Mouse (Mus musculus) stomach, embryonic 16.5 days (tissue): ENCODE measurements around the gene 2610507B11Rik. TPM values are rescaled to one million over a fixed set of nuclear protein-coding genes. Genes with fewer than 3 reads are reported as not detected.

Source experiments
- ATAC-seq: fragments of 200-750 bp; cut with Nextera tagmentation; 2 replicates; pipeline ENCODE4 v1.8.0; 2017; ENCODE audit warnings: moderate number of reproducible peaks, moderate TSS enrichment; ENCODE audit not compliant: insufficient read depth, low FRiP score
- H3K27ac ChIP-seq: fragments of 300-500 bp; sonication (generic); 2 replicates; pipeline ENCODE4 v1.5.1; 2014; ENCODE audit warnings: low read length
- H3K27me3 ChIP-seq: fragments of 300-500 bp; sonication (generic); 2 replicates; pipeline ENCODE4 v1.6.1; 2014; ENCODE audit warnings: low read length, control low read depth, mixed read lengths; ENCODE audit not compliant: control insufficient read depth, insufficient read depth
- H3K36me3 ChIP-seq: fragments of 300-500 bp; sonication (generic); 2 replicates; pipeline ENCODE4 v1.6.1; 2014; ENCODE audit warnings: low read length; ENCODE audit not compliant: control insufficient read depth, insufficient read depth
- H3K4me1 ChIP-seq: fragments of 300-500 bp; sonication (generic); 2 replicates; pipeline ENCODE4 v1.6.1; 2014; ENCODE audit warnings: low read length, control low read depth, mixed read lengths; ENCODE audit not compliant: control insufficient read depth, insufficient read depth
- H3K4me2 ChIP-seq: fragments of 300-500 bp; sonication (generic); 2 replicates; pipeline ENCODE4 v1.6.1; 2014; ENCODE audit warnings: low read depth, low read length, mixed read lengths
- H3K4me3 ChIP-seq: fragments of 300-500 bp; sonication (generic); replicated peaks from 2 replicates; pipeline ENCODE4 v1.5.1; 2014; ENCODE audit warnings: mild to moderate bottlenecking, low read length
- H3K9ac ChIP-seq: fragments of 300-500 bp; sonication (generic); 2 replicates; pipeline ENCODE4 v1.6.1; 2014; ENCODE audit warnings: low read length
- H3K9me3 ChIP-seq: fragments of 300-500 bp; sonication (generic); replicated peaks from 2 replicates; pipeline ENCODE4 v1.6.1; 2016; ENCODE audit warnings: low read length, control low read depth; ENCODE audit not compliant: control insufficient read depth
- WGBS: fragments of 180-500 bp; shearing (Covaris S2); extraction: QIAGEN DNeasy Blood & Tissue Kit; methylation state at CpG from one replicate; pipeline ENCODE4 v1.1.7; 2014; 5-methylcytosine and 5-hydroxymethylcytosine counted together
- polyA plus RNA-seq: library from polyadenylated mRNA; unstranded; fragments of >200 nt; fragmentation: Nextera tagmentation; extraction: Ambion mirVana; gene quantifications from 2 replicates; pipeline ENCODE4 v1.2.1, GENCODE M21; 2015

Gene 2610507B11Rik
- polyA plus RNA-seq, 1 experiment from 2014 or later: 80.3 TPM

GRCm38 (mm10) chr11:78310861-78311511 is 49.4 kb downstream of the 2610507B11Rik start:
- H3K4me2 ChIP-seq: no peak overlapping the region
- 91% methylated on average over 8 of the region's 8 CpGs for WGBS
- no peak for ATAC-seq
- H3K27me3 ChIP-seq: no peaks in the 10 kb centered on the region
- no peak overlapping the region for H3K27ac ChIP-seq
- H3K4me1 ChIP-seq: no peaks in the 10 kb centered on the region
- no peak overlapping the region for H3K9ac ChIP-seq
- H3K9me3 ChIP-seq: no peaks in the 10 kb centered on the region
- peaks cover 4% of the 10 kb centered on the region; the same call in 1 of the 2 replicates for H3K36me3 ChIP-seq
- H3K4me3 ChIP-seq: no peak overlapping the region

GRCm38 (mm10) chr11:78313662-78314061 is 52.1 kb downstream of the 2610507B11Rik start:
- no peak for ATAC-seq
- WGBS: 92% methylated on average over 2 of the region's 2 CpGs
- Histone ChIP-seq H3K4me2 (no peak overlapping the region), H3K27ac (no peak overlapping the region), H3K4me3 (no peak overlapping the region), H3K36me3 (peaks cover 14% of the 10 kb centered on the region), H3K27me3 (no peaks in the 10 kb centered on the region), H3K4me1 (no peaks in the 10 kb centered on the region), H3K9ac (no peak overlapping the region), H3K9me3 (no peaks in the 10 kb centered on the region)

- Histone ChIP-seq H3K4me1 (peaks cover 13% of the 10 kb centered on the region; the same call in 1 of the 2 replicates), H3K4me3 (no peak overlapping the region), H3K4me2 (no peak overlapping the region), H3K9me3 (no peaks in the 10 kb centered on the region), H3K9ac (no peak overlapping the region), H3K27ac (no peak overlapping the region), H3K36me3 (peaks cover 24% of the 10 kb centered on the region; the same call in 1 of the 2 replicates), H3K27me3 (no peaks in the 10 kb centered on the region)
- whole genome bisulfite sequencing: 93% methylated on average over 2 of the region's 2 CpGs
- ATAC-seq: no peak
Measured at GRCm38 (mm10) chr11:78318411-78318810, 56.9 kb downstream of the 2610507B11Rik start.

GRCm38 (mm10) chr11:78322076-78322831 is 60.7 kb downstream of the 2610507B11Rik start:
- Histone ChIP-seq H3K9me3 (no peaks in the 10 kb centered on the region), H3K9ac (no peak overlapping the region), H3K4me1 (peaks cover 13% of the 10 kb centered on the region; the same call in 1 of the 2 replicates), H3K27me3 (no peaks in the 10 kb centered on the region), H3K4me3 (no peak overlapping the region), H3K27ac (peak overlapping the region; percentile 74), H3K36me3 (peaks cover 15% of the 10 kb centered on the region; the same call in 1 of the 2 replicates), H3K4me2 (peak overlapping the region; percentile 43; the same call in 1 of the 2 replicates)
- no peak for ATAC-seq
- 38% methylated on average over 2 of the region's 2 CpGs for WGBS

GRCm38 (mm10) chr11:78322860-78323259 is 61.3 kb downstream of the 2610507B11Rik start, which contains the start of gene Aldoc:
Aldoc (plus strand) TSS chr11:78322968.
- WGBS: 6% methylated on average over 15 of the region's 15 CpGs
- peak; percentile 97 for ATAC-seq
- Histone ChIP-seq H3K4me3 (peak within 1 kb of the TSS; percentile 26), H3K4me2 (peak within 1 kb of the TSS; percentile 43), H3K27ac (peak within 1 kb of the TSS; percentile 74), H3K9me3 (no peaks in the 10 kb centered on the region), H3K9ac (peak within 1 kb of the TSS; percentile 40; the same call in 1 of the 2 replicates), H3K4me1 (peaks cover 13% of the 10 kb centered on the region; the same call in 1 of the 2 replicates), H3K27me3 (no peaks in the 10 kb centered on the region), H3K36me3 (peaks cover 15% of the 10 kb centered on the region; the same call in 1 of the 2 replicates)

GRCm38 (mm10) chr11:78324000-78324785 is 62.6 kb downstream of the 2610507B11Rik start:
- Histone ChIP-seq H3K4me2 (no peak overlapping the region), H3K36me3 (peaks cover 9% of the 10 kb centered on the region; the same call in 1 of the 2 replicates), H3K9me3 (no peaks in the 10 kb centered on the region), H3K9ac (no peak overlapping the region), H3K27me3 (no peaks in the 10 kb centered on the region), H3K27ac (no peak overlapping the region), H3K4me1 (peaks cover 18% of the 10 kb centered on the region), H3K4me3 (no peak overlapping the region)
- ATAC-seq: no peak
- 79% methylated on average over 15 of the region's 15 CpGs for WGBS

- Histone ChIP-seq H3K9ac (no peak overlapping the region), H3K4me3 (no peak overlapping the region), H3K27ac (no peak overlapping the region), H3K27me3 (no peaks in the 10 kb centered on the region), H3K4me1 (peaks cover 19% of the 10 kb centered on the region), H3K36me3 (0 out of 2 replicates have a peak, but pooled peaks cover 5% of the 10 kb centered on the region), H3K4me2 (no peak overlapping the region), H3K9me3 (no peaks in the 10 kb centered on the region)
- ATAC-seq: no peak
- 89% methylated on average over 12 of the region's 12 CpGs for WGBS
Measured at GRCm38 (mm10) chr11:78324965-78325364, 63.4 kb downstream of the 2610507B11Rik start.

GRCm38 (mm10) chr11:78327215-78327614 is 65.7 kb downstream of the 2610507B11Rik start:
- Histone ChIP-seq H3K4me2 (no peak overlapping the region), H3K9me3 (no peaks in the 10 kb centered on the region), H3K4me1 (peaks cover 17% of the 10 kb centered on the region), H3K27ac (no peak overlapping the region), H3K4me3 (no peak overlapping the region), H3K36me3 (no peaks in the 10 kb centered on the region), H3K27me3 (no peaks in the 10 kb centered on the region), H3K9ac (no peak overlapping the region)
- ATAC-seq: no peak
- 95% methylated on average over 4 of the region's 4 CpGs for WGBS
